Mouse (Mus musculus) frontal cortex, postnatal 14 days (tissue): ENCODE measurements around the gene Utp18.

Experiments
- DNase-seq, 2 experiments: peaks; one replicate each; pipeline ENCODE4 v3.0.0; 2022; ENCODE audit warnings: low spot score in 2 of 2

The Utp18 gene

GRCm38 (mm10) chr11:93828619-93829326, 56.8 kb downstream of the Utp18 start:
- DNase-seq = no peak

GRCm38 (mm10) chr11:93822261-93822660, 63.3 kb downstream of the Utp18 start:
- DNase-seq = no peak

- no peak for DNase-seq
Observed at GRCm38 (mm10) chr11:93821533-93821932, 64.0 kb downstream of the Utp18 start.

GRCm38 (mm10) chr11:93817966-93818738, 67.4 kb downstream of the Utp18 start:
- no peak for DNase-seq

- DNase-seq = no peak
Observed at GRCm38 (mm10) chr11:93812955-93813354, 72.6 kb downstream of the Utp18 start.

GRCm38 (mm10) chr11:93812125-93812868, 73.3 kb downstream of the Utp18 start:
- DNase-seq = peak; percentile 64 to 71
